Mouse (Mus musculus) intestine, embryonic 14.5 days (tissue): ENCODE measurements around the gene Dus1l. TPM values are rescaled to one million over a fixed set of nuclear protein-coding genes. Genes with fewer than 3 reads are reported as not detected.
"Not testable (repeated sequence)": the region's sequence is repeated elsewhere in the genome, so short reads cannot be mapped to it uniquely, and the experiment has no call there.

ENCODE experiments used
- ATAC-seq: fragments of 200-750 bp; cut with Nextera tagmentation; replicated peaks from 2 replicates; pipeline ENCODE4 v1.8.0; 2017; ENCODE audit warnings: low read depth, moderate number of reproducible peaks, moderate TSS enrichment, moderate library complexity; ENCODE audit not compliant: low FRiP score, low TSS enrichment
- DNase-seq: peaks from one replicate; pipeline ENCODE4 v3.0.0-alpha.2; 2018; ENCODE audit warnings: low spot score
- H3K27ac ChIP-seq: fragments of 300-500 bp; sonication (generic); 2 replicates; pipeline ENCODE4 v1.5.1; 2014; ENCODE audit warnings: low read depth, mild to moderate bottlenecking, control low read depth
- H3K27me3 ChIP-seq: fragments of 300-500 bp; sonication (generic); replicated peaks from 2 replicates; pipeline ENCODE4 v1.6.1; 2014; ENCODE audit warnings: low read length, control low read depth; ENCODE audit not compliant: control insufficient read depth, insufficient read depth
- H3K36me3 ChIP-seq: fragments of 300-500 bp; sonication (generic); 2 replicates; pipeline ENCODE4 v1.6.1; 2014; ENCODE audit warnings: low read length, control low read depth; ENCODE audit not compliant: control insufficient read depth, insufficient read depth
- H3K4me1 ChIP-seq: fragments of 300-500 bp; sonication (generic); replicated peaks from 2 replicates; pipeline ENCODE4 v1.6.1; 2014; ENCODE audit warnings: low read length, control low read depth, mixed read lengths; ENCODE audit not compliant: control insufficient read depth, insufficient read depth
- H3K4me2 ChIP-seq: fragments of 300-500 bp; sonication (generic); 2 replicates; pipeline ENCODE4 v1.6.1; 2014; ENCODE audit warnings: low read length
- H3K4me3 ChIP-seq: fragments of 300-500 bp; sonication (generic); 2 replicates; pipeline ENCODE4 v1.5.1; 2014; ENCODE audit warnings: low read depth, low read length, control low read depth, mixed read lengths
- H3K9ac ChIP-seq: fragments of 300-500 bp; sonication (generic); 2 replicates; pipeline ENCODE4 v1.6.1; 2014; ENCODE audit warnings: mild to moderate bottlenecking, low read length
- H3K9me3 ChIP-seq: fragments of 300-500 bp; sonication (generic); 2 replicates; pipeline ENCODE4 v1.6.1; 2016; ENCODE audit warnings: low read length, control low read depth; ENCODE audit not compliant: control insufficient read depth
- WGBS: fragments of 180-500 bp; shearing (Covaris S2); extraction: QIAGEN DNeasy Blood & Tissue Kit; methylation state at CpG from one replicate; pipeline ENCODE4 v1.1.7; 2014; 5-methylcytosine and 5-hydroxymethylcytosine counted together
- polyA plus RNA-seq: library from polyadenylated mRNA; unstranded; fragments of >200 nt; fragmentation: Nextera tagmentation; extraction: Ambion mirVana; gene quantifications from 2 replicates; pipeline ENCODE4 v1.2.1, GENCODE M21; 2014

Gene Dus1l
- 83.0 and 89.8 TPM in 2 replicates for polyA plus RNA-seq

GRCm38 (mm10) chr11:120795756-120796613 is at the start of gene Dus1l:
TSS of gene Dus1l (minus strand) at chr11:120796403.
- Histone ChIP-seq H3K9me3 (no peaks in the 10 kb centered on the region), H3K27ac (peak within 1 kb of the TSS; percentile 65), H3K9ac (peak within 1 kb of the TSS; percentile 94), H3K36me3 (peaks cover 33% of the 10 kb centered on the region), H3K4me2 (peak within 1 kb of the TSS; percentile 98), H3K4me1 (peaks cover 17% of the 10 kb centered on the region), H3K27me3 (no peaks in the 10 kb centered on the region), H3K4me3 (peak within 1 kb of the TSS; percentile 80)
- DNase-seq (peak; percentile 100), ATAC-seq (peak; percentile 91)
- 1% methylated on average over 59 of the region's 59 CpGs for WGBS

GRCm38 (mm10) chr11:120844329-120844728 is 48.1 kb upstream of the Dus1l start:
- Histone ChIP-seq H3K27ac (no peak overlapping the region), H3K4me2 (no peak overlapping the region), H3K4me1 (0 out of 2 replicates have a peak, but pooled peaks cover 2% of the 10 kb centered on the region), H3K9ac (no peak overlapping the region), H3K27me3 (no peaks in the 10 kb centered on the region), H3K36me3 (no peaks in the 10 kb centered on the region), H3K4me3 (no peak overlapping the region), H3K9me3 (no peaks in the 10 kb centered on the region)
- ATAC-seq (no peak), DNase-seq (no peak)
- WGBS, result 90% methylated on average over 4 of the region's 4 CpGs

GRCm38 (mm10) chr11:120833555-120834280 is 37.5 kb upstream of the Dus1l start:
- ATAC-seq, result 0 out of 2 replicates have a peak, but pooled peaks have one; percentile 33
- Histone ChIP-seq H3K27me3 (no peaks in the 10 kb centered on the region), H3K27ac (peak overlapping the region; percentile 75), H3K9ac (no peak overlapping the region), H3K9me3 (no peaks in the 10 kb centered on the region), H3K4me3 (no peak overlapping the region), H3K4me2 (0 out of 2 replicates have a peak overlapping the region, but pooled peaks have one; percentile 5), H3K36me3 (no peaks in the 10 kb centered on the region), H3K4me1 (peaks cover 7% of the 10 kb centered on the region; the same call in 1 of the 2 replicates)
- DNase-seq, result no peak
- WGBS, result 44% methylated on average over 8 of the region's 8 CpGs

GRCm38 (mm10) chr11:120832962-120833361 is 36.8 kb upstream of the Dus1l start:
- WGBS, result 87% methylated on average over 5 of the region's 5 CpGs
- H3K27me3 ChIP-seq, H3K4me3 ChIP-seq, DNase-seq, H3K9ac ChIP-seq, H3K9me3 ChIP-seq, H3K4me2 ChIP-seq, H3K4me1 ChIP-seq, H3K36me3 ChIP-seq, ATAC-seq: not testable (repeated sequence)
- peak overlapping the region; percentile 75; the same call in 1 of the 2 replicates for H3K27ac ChIP-seq

- DNase-seq (no peak), ATAC-seq (no peak)
- Histone ChIP-seq H3K27ac (no peak overlapping the region), H3K36me3 (no peaks in the 10 kb centered on the region), H3K4me3 (no peak overlapping the region), H3K4me1 (peaks cover 7% of the 10 kb centered on the region; the same call in 1 of the 2 replicates), H3K4me2 (no peak overlapping the region), H3K9ac (no peak overlapping the region), H3K9me3 (no peaks in the 10 kb centered on the region), H3K27me3 (no peaks in the 10 kb centered on the region)
- 80% methylated on average over 3 of the region's 3 CpGs for WGBS
These were observed 35.6 kb upstream of the Dus1l start for GRCm38 (mm10) chr11:120831659-120832440.

- no peaks in the 10 kb centered on the region for H3K9me3 ChIP-seq
These were observed 34.5 kb upstream of the Dus1l start for GRCm38 (mm10) chr11:120830686-120831085.

GRCm38 (mm10) chr11:120829757-120830532 is 33.7 kb upstream of the Dus1l start:
- WGBS, result 88% methylated on average over 10 of the region's 10 CpGs
- Histone ChIP-seq H3K27ac (no peak overlapping the region), H3K27me3 (no peaks in the 10 kb centered on the region), H3K9ac (no peak overlapping the region), H3K4me1 (peaks cover 14% of the 10 kb centered on the region), H3K36me3 (no peaks in the 10 kb centered on the region), H3K4me2 (no peak overlapping the region), H3K4me3 (no peak overlapping the region), H3K9me3 (no peaks in the 10 kb centered on the region)
- DNase-seq, result no peak
- no peak for ATAC-seq

More at GRCm38 (mm10) chr11:120830686-120831085, 34.5 kb upstream of the Dus1l start:
- Histone ChIP-seq H3K27ac (no peak overlapping the region), H3K4me3 (no peak overlapping the region), H3K4me1 (peaks cover 7% of the 10 kb centered on the region), H3K36me3 (no peaks in the 10 kb centered on the region), H3K9ac (no peak overlapping the region), H3K27me3 (no peaks in the 10 kb centered on the region), H3K4me2 (no peak overlapping the region)
- DNase-seq, result no peak
- WGBS, result 82% methylated on average over 12 of the region's 12 CpGs
- no peak for ATAC-seq
